Mouse (Mus musculus): ENCODE results near the gene Fbxl21.
A peak's percentile ranks its signal among the peaks of the same experiment; 100 is the strongest.

- TF ChIP-seq CTCF (IDR thresholded peaks at IDR 0.05; ENCODE audit: control insufficient read depth, insufficient read depth, insufficient read length) (peak; percentile 13), MAX (IDR thresholded peaks at IDR 0.05) (no peak), MYOG (IDR thresholded peaks at IDR 0.05; ENCODE audit: control insufficient read depth, extremely low read depth, insufficient read length) (no peak), FOSL1 (IDR thresholded peaks at IDR 0.05; ENCODE audit: insufficient read depth, low read length, poor library complexity, severe bottlenecking) (no peak)
These were observed 46.9 kb upstream of the Fbxl21 start for GRCm38 (mm10) chr13:56475363-56475762.

All from C2C12 (cell line).